Mouse (Mus musculus): ENCODE measurements around the gene Inpp4b.
"Not testable (repeated sequence)": the region's sequence is repeated elsewhere in the genome, so short reads cannot be mapped to it uniquely, and the experiment has no call there.

The Inpp4b gene

DNA sequence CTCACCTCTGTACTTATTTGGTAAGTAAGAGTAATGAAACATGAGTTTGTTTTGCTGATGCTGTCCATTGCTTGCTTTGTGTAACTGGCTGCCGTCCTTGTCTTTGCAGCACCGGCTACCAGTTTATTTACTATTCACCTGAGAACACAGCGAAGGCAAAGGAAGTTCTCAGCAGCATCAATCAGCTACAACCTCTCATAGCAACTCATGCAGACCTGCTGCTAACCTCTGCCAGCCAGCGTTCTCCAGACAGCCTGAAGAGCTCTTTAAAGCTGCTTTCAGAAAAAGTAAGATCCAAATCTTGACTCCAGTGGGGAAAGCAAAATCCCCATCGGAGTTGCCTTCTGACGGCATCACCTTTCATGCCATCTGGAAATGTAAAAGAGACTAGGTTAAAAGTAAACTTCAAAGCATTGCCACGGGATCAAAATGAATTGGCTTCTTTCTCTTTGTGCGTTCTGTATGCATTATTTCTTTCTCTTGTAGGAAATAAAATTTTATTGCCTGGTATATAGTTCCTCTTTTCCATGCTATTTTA lies 642.8 kb downstream of the Inpp4b start:
- DNase-seq (ENCODE audit: low read depth, low spot score), result no peak

GRCm38 (mm10) chr8:81992966-81993365 lies 650.6 kb downstream of the Inpp4b start:
- DNase-seq (ENCODE audit: low read depth, low spot score), result no peak

DNA sequence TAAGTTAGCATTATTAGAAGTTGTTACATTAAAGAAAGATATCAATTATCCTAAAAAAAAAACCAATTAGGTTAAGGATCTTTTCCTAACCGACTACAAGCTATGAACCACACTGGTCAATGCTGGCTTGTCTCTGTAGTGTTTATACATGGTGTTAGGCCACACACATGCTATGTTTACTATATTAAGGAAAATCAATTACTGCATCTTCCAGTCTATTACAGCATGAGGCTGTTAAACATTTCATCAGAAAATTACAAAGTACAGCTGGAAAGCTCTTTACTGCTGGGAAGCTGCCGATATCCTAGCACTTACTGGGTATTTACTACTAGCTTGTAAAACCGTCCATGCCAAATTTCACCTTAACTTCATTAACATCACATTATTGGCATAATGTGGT lies 653.9 kb downstream of the Inpp4b start:
- no peak for DNase-seq (ENCODE audit: low read depth, low spot score)

DNA sequence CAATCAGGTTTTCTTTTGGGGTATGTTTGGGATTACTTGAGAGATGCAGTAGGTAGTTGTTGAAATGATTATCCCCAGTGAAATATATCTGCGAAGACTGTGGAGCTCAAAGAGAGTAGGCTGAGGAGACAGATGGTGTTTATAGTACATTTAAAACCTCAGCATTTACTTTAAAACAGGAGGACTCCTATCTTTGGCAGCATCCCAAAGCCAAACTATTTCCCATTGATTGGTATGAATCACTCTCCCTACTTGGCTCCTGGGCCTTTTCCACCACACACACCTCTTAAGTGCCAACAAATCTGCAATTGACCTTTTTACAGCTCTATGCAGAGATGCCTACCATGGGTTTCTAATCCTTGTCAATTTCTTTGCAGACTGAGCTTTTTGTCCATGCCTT lies 654.5 kb downstream of the Inpp4b start:
- DNase-seq (ENCODE audit: low read depth, low spot score), result no peak

GRCm38 (mm10) chr8:82004158-82004557 lies 661.8 kb downstream of the Inpp4b start:
- no peak for DNase-seq (ENCODE audit: low read depth, low spot score)

DNA sequence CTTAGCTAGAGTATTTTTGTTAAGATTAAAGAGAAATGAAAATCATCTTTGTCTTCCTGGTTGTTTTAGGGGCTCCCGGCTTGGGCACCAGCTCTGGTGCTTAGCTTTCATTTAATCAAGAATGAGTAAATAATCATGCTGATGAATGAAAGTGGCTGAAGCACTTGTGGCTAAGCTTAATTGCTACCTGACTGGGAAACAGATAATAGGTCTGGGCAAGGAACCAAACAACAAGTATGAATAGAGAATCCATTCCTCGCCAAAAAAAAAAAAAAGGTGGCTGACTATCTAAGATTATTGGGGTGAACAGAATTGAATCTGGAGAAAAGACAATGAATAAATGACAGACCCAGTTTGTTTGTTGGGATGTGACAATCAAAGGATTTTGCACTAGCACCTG lies 663.1 kb downstream of the Inpp4b start:
- no peak for DNase-seq (ENCODE audit: low read depth, low spot score)

DNA sequence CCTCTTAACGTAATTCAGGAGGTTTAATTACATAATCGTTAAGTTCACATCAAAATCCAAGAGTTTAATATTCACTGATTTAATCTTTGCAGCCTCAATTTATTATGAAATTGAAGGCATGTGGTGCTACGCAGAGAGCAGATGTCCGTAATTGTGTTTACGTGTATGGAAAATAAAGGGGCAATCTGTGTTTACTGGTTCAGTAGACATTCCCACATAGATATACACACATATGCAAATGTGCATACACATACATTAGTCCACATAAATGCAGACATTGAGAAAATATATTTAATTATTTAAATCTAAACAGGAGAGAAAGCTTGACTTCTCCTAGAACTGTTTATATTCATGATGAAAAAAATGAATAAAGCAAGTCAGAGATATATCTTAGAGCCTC lies 675.4 kb downstream of the Inpp4b start:
- DNase-seq (ENCODE audit: low read depth, low spot score), result no peak

DNA sequence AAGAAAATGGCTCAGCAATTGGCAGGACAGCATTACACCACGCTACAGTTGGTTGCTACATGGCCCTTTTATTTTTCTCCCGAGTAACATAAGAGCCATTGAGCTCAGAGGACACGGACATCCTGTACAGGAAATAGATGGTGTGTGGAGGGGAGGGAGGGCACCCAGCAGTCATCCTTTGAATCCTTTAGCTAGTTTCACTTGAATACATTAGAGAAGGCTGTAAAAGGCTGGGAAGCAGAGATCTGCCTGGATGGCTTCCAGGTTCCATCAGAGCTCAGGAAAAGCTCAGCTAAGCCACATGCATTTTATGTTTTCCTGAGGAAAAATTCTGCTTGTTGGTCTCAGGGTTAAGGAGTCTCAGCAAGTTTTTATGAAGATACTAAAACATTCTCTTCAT lies 685.0 kb downstream of the Inpp4b start:
- no peak for DNase-seq (ENCODE audit: low read depth, low spot score)

- no peak for DNase-seq (ENCODE audit: low read depth, low spot score)
Measured at GRCm38 (mm10) chr8:82028896-82029295, 686.5 kb downstream of the Inpp4b start.

GRCm38 (mm10) chr8:82032035-82032434 lies 689.7 kb downstream of the Inpp4b start:
- DNase-seq (ENCODE audit: low read depth, low spot score), result not testable (repeated sequence)

DNA sequence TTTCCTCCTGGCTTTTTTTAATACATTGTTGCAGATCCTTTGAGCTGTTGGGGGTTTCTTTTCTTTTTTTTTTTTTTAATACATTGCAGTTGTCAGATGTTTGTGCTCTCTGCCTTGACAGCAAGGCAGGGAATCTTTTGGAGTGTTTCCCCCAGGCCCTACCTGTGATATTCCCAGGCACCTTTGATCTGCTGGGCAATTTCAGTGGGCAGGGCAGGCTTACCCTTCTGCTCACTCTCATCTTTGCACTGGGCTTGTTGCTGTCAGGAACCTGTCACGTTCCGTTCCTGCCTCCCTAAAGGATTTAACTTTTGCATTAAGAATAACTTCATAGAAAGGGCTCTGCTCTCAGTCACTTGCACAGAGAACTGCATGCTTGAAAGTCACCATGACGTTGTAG lies 711.7 kb downstream of the Inpp4b start:
- DNase-seq (ENCODE audit: low read depth, low spot score), result no peak

DNA sequence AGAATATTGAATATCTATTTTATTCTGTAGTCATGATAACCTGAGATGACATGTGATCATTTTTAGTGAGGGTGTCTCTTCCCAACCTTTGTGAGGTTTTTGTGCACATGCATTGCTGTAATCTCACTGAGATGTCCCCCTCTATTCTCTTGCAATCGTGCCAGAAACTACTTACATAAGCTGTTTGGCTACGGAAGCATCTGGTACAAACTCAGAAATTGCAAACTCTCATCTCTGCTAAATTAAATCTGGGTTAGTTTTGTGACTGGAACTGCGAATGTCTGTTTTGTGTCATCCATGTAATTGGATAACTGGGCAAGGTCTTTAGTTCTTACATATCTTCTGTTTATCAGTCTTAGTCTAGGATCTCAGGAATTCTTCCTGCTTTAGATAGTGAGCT lies 725.3 kb downstream of the Inpp4b start:
- no peak for DNase-seq (ENCODE audit: low read depth, low spot score)

GRCm38 (mm10) chr8:82079267-82079666 lies 736.9 kb downstream of the Inpp4b start:
- no peak for DNase-seq (ENCODE audit: low read depth, low spot score)

- DNase-seq (ENCODE audit: low read depth, low spot score), result not testable (repeated sequence)
Measured at GRCm38 (mm10) chr8:82086631-82087030, 744.3 kb downstream of the Inpp4b start.

DNA sequence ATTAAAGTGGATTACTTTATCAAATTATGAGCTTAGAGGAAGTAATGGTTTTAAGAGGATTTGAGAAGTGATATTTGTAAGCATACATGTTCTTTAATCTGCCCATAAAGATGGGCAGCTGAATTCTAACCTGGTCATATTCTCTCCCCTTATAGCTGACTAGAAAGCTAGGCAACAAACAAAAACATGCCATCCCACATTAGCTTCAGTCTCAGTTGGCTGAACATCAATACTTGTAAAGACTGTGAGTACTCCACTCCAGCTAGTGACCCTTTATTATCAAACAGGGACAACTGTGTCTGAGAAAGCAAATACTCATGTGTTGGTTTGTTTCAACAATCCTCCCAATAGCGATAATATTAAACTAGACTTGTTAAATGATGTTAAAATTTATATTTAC lies 748.5 kb downstream of the Inpp4b start:
- no peak for DNase-seq (ENCODE audit: low read depth, low spot score)

DNA sequence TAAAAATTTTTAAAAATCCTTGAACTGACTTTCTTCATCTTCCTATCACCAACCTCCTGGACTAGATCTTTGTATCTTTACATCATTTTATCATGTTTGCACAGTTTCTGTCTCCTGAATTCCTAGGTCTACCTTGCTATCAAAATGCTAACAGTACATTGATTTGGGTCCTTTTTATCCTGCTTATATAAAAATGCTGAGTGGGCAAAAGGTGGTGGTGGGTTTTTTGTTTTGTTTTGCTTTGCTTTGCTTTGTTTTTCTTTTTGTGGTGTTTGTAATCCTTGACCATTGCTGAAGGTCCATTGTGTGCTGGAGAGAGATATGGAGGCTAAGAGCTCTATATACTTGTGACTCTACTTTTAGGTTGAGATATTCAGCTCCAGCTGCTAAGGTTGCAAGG lies 750.9 kb downstream of the Inpp4b start:
- DNase-seq (ENCODE audit: low read depth, low spot score), result no peak

DNA sequence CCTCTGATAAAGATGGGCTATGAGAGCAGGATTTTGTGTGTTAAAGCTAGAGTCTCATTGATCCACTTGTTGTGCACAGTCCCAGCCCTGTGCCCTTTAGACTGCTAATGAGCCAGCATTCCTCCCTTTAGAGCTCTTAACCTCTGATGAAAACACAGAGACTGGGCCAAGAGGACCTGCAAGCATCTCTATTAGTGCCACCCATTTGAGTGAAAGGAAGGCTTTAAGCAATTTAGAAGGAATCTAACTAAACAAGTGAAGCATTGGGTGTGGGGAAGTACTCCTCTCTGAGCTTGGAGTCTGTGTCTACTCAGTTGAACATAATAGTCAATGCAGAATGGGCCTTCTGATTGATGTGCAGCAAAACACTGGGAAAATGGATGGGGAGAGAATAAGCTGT lies 762.2 kb downstream of the Inpp4b start:
- no peak for DNase-seq (ENCODE audit: low read depth, low spot score)

GRCm38 (mm10) chr8:82106131-82106530 lies 763.8 kb downstream of the Inpp4b start:
- no peak for DNase-seq (ENCODE audit: low read depth, low spot score)

GRCm38 (mm10) chr8:82150272-82150671 lies 807.9 kb downstream of the Inpp4b start:
- no peak for DNase-seq (ENCODE audit: low read depth, low spot score)

DNA sequence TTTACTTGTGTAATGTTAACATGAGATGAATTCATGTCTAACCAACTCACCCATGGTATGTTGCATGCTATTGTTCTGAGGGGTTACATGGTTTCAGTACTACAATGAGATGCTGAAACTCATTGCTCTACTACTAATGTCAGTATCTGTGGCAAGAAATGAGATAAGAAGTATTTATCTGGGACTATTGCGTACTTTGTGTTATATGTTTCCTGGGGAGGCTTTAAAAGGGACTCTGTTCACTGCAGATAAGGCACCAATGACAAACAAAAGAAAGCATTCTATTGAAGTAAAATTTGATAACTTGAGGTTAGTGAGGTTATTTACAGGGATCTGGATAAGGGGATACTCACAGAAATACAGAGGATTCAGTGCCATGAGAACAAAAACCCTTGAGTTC lies 815.6 kb downstream of the Inpp4b start:
- no peak for DNase-seq (ENCODE audit: low read depth, low spot score)

Data from retina, adult 2 months (tissue).